Mouse (Mus musculus) CH12.LX (cell line): Measurements from ENCODE around the gene Zdhhc12. TPM values are rescaled to one million over a fixed set of nuclear protein-coding genes. Genes with fewer than 3 reads are reported as not detected.

Experiments
- DNase-seq: peaks from one replicate; pipeline ENCODE4 v3.0.0-alpha.2; 2013; ENCODE audit errors: extremely low read depth
- H3K27ac ChIP-seq: 2 replicates; pipeline ENCODE4 v1.5.1; 2012; ENCODE audit warnings: low read depth, mild to moderate bottlenecking, control low read depth, moderate library complexity; ENCODE audit not compliant: insufficient read depth
- H3K27me3 ChIP-seq: replicated peaks from 2 replicates; pipeline ENCODE3; 2012; ENCODE audit warnings: inconsistent platforms
- H3K36me3 ChIP-seq, 2 experiments: replicated peaks in 1 of 2; 2 replicates each; pipeline versions ENCODE3 to v1.6.1; 2012; ENCODE audit warnings: inconsistent platforms in 1 of 2, low read length in 1 of 2, mild to moderate bottlenecking in 1 of 2, mixed read lengths in 1 of 2, moderate library complexity in 1 of 2; ENCODE audit not compliant: control insufficient read depth in 1 of 2, insufficient read depth in 1 of 2
- H3K4me1 ChIP-seq, 2 experiments: 2 replicates each; pipeline ENCODE4 v1.6.1; 2012; ENCODE audit warnings: inconsistent platforms in 1 of 2, moderate library complexity in 1 of 2; ENCODE audit not compliant: insufficient read depth in 2 of 2, control insufficient read depth in 1 of 2
- H3K4me2 ChIP-seq: 2 replicates; pipeline ENCODE4 v1.6.1; 2012; ENCODE audit warnings: low read depth, mild to moderate bottlenecking, control low read depth; ENCODE audit not compliant: poor library complexity, insufficient read depth, severe bottlenecking
- H3K4me3 ChIP-seq, 3 experiments: fragments of 150-350 bp in 1 of 3; sonication (generic) in 1 of 3; replicated peaks in 1 of 3; 2 replicates each; pipeline versions ENCODE3 to v1.5.1; 2011 to 2012; ENCODE audit warnings: low read depth in 2 of 3, low read length in 2 of 3, mild to moderate bottlenecking in 2 of 3, moderate library complexity in 2 of 3, control low read depth in 1 of 3, improper control_type of control experiment in 1 of 3, inconsistent platforms in 1 of 3, mixed read lengths in 1 of 3; ENCODE audit not compliant: poor library complexity in 1 of 3
- H3K79me2 ChIP-seq: replicated peaks from 2 replicates; pipeline ENCODE4 v1.6.1; 2012; ENCODE audit warnings: mild to moderate bottlenecking, moderate library complexity; ENCODE audit not compliant: control insufficient read depth, poor library complexity, insufficient read depth, severe bottlenecking; ENCODE audit errors: extremely low read depth
- H3K9ac ChIP-seq: 2 replicates; pipeline ENCODE4 v1.6.1; 2012; ENCODE audit warnings: low read depth, mild to moderate bottlenecking, control low read depth, moderate library complexity; ENCODE audit not compliant: insufficient read depth
- H3K9me3 ChIP-seq: replicated peaks from 2 replicates; pipeline ENCODE3; 2012; ENCODE audit warnings: low read length, inconsistent platforms, mixed read lengths
- BHLHE40 ChIP-seq: IDR thresholded peaks from 2 replicates; pipeline ENCODE4 v1.6.1; 2011; ENCODE audit warnings: mild to moderate bottlenecking, low read depth, low read length, improper control_type of control experiment
- CHD1 ChIP-seq: IDR thresholded peaks from 2 replicates; pipeline ENCODE4 v1.6.1; 2012; ENCODE audit warnings: low read depth, low read length, improper control_type of control experiment, inconsistent platforms
- CHD2 ChIP-seq: IDR thresholded peaks from 2 replicates; pipeline ENCODE4 v1.6.1; 2011; ENCODE audit warnings: low read length, improper control_type of control experiment
- CTCF ChIP-seq, 2 experiments: IDR thresholded peaks in 1 of 2; conservative IDR thresholded peaks in 1 of 2; 2 replicates each; pipeline ENCODE4 v1.5.1; 2011 to 2012; ENCODE audit warnings: low read depth in 2 of 2, low read length in 2 of 2, improper control_type of control experiment in 1 of 2, inconsistent platforms in 1 of 2, mild to moderate bottlenecking in 1 of 2, moderate library complexity in 1 of 2
- E2F4 ChIP-seq: IDR thresholded peaks from 2 replicates; pipeline ENCODE4 v1.6.1; 2011; ENCODE audit warnings: low read depth, low read length, improper control_type of control experiment; ENCODE audit not compliant: insufficient replicate concordance
- ELF1 ChIP-seq: IDR thresholded peaks from 2 replicates; pipeline ENCODE4 v1.6.1; 2014; ENCODE audit warnings: low read depth, mild to moderate bottlenecking, inconsistent platforms, low read length, improper control_type of control experiment
- EP300 ChIP-seq: IDR thresholded peaks from 2 replicates; pipeline ENCODE4 v1.6.1; 2011; ENCODE audit warnings: low read length, improper control_type of control experiment
- ETS1 ChIP-seq: conservative IDR thresholded peaks from 2 replicates; pipeline ENCODE4 v1.6.1; 2012; ENCODE audit warnings: low read depth, mild to moderate bottlenecking, inconsistent platforms, low read length, improper control_type of control experiment, moderate library complexity
- GABPA ChIP-seq: IDR thresholded peaks from 2 replicates; pipeline ENCODE4 v1.6.1; 2012; ENCODE audit warnings: low read depth, low read length, improper control_type of control experiment, inconsistent platforms; ENCODE audit not compliant: insufficient replicate concordance
- HCFC1 ChIP-seq: IDR thresholded peaks from 2 replicates; pipeline ENCODE4 v1.6.1; 2012; ENCODE audit warnings: low read depth, mild to moderate bottlenecking, inconsistent platforms, low read length, improper control_type of control experiment
- IRF4 ChIP-seq: IDR thresholded peaks from 2 replicates; pipeline ENCODE4 v1.6.1; 2014; ENCODE audit warnings: low read depth, mild to moderate bottlenecking, inconsistent platforms, low read length, improper control_type of control experiment
- JUN ChIP-seq: IDR thresholded peaks from 2 replicates; pipeline ENCODE4 v1.6.1; 2011; ENCODE audit warnings: low read depth, mild to moderate bottlenecking, low read length, improper control_type of control experiment, moderate library complexity; ENCODE audit not compliant: insufficient read depth
- JUND ChIP-seq: conservative IDR thresholded peaks from 2 replicates; pipeline ENCODE4 v1.6.1; 2011; ENCODE audit warnings: low read depth, low read length, improper control_type of control experiment
- KAT2A ChIP-seq: IDR thresholded peaks from 2 replicates; pipeline ENCODE4 v1.6.1; 2012; ENCODE audit warnings: low read length, improper control_type of control experiment, inconsistent platforms; ENCODE audit not compliant: insufficient replicate concordance
- MAFK ChIP-seq: IDR thresholded peaks from 2 replicates; pipeline ENCODE4 v1.6.1; 2011; ENCODE audit warnings: low read length, improper control_type of control experiment; ENCODE audit not compliant: insufficient replicate concordance
- MAX ChIP-seq: IDR thresholded peaks from 2 replicates; pipeline ENCODE4 v1.6.1; 2011; ENCODE audit warnings: low read length, improper control_type of control experiment
- MAZ ChIP-seq: IDR thresholded peaks from 2 replicates; pipeline ENCODE4 v1.6.1; 2012; ENCODE audit warnings: low read depth, mild to moderate bottlenecking, inconsistent platforms, low read length, improper control_type of control experiment, moderate library complexity
- MEF2A ChIP-seq: IDR thresholded peaks from 2 replicates; pipeline ENCODE4 v1.6.1; 2014; ENCODE audit warnings: low read depth, mild to moderate bottlenecking, inconsistent platforms, low read length, improper control_type of control experiment, borderline replicate concordance
- MXI1 ChIP-seq: IDR thresholded peaks from 2 replicates; pipeline ENCODE4 v1.6.1; 2011; ENCODE audit warnings: mild to moderate bottlenecking, low read depth, low read length, improper control_type of control experiment
- MYC ChIP-seq: IDR thresholded peaks from 2 replicates; pipeline ENCODE4 v1.6.1; 2011; ENCODE audit warnings: low read depth, mild to moderate bottlenecking, improper control_type of control experiment, low read length
- NELFE ChIP-seq: IDR thresholded peaks from 2 replicates; pipeline ENCODE4 v1.6.1; 2011; ENCODE audit warnings: low read depth, low read length, improper control_type of control experiment
- NRF1 ChIP-seq: IDR thresholded peaks from 2 replicates; pipeline ENCODE4 v1.6.1; 2014; ENCODE audit warnings: low read depth, mild to moderate bottlenecking, inconsistent platforms, low read length, improper control_type of control experiment, moderate library complexity
- PAX5 ChIP-seq: IDR thresholded peaks from 2 replicates; pipeline ENCODE4 v1.6.1; 2012; ENCODE audit warnings: low read length, inconsistent platforms, mixed read lengths
- POLR2A ChIP-seq: IDR thresholded peaks from 2 replicates; pipeline ENCODE4 v1.6.1; 2011; ENCODE audit warnings: low read depth, mild to moderate bottlenecking, improper control_type of control experiment, low read length
- POLR2AphosphoS2 ChIP-seq: IDR thresholded peaks from 2 replicates; pipeline ENCODE4 v1.6.1; 2011; ENCODE audit warnings: low read depth, low read length, improper control_type of control experiment
- RAD21 ChIP-seq: IDR thresholded peaks from 2 replicates; pipeline ENCODE4 v1.6.1; 2011; ENCODE audit warnings: low read depth, mild to moderate bottlenecking, low read length, improper control_type of control experiment, moderate library complexity
- RCOR1 ChIP-seq: conservative IDR thresholded peaks from 2 replicates; pipeline ENCODE4 v1.6.1; 2012; ENCODE audit warnings: low read depth, mild to moderate bottlenecking, inconsistent platforms, low read length, improper control_type of control experiment
- SIN3A ChIP-seq: IDR thresholded peaks from 2 replicates; pipeline ENCODE4 v1.6.1; 2012; ENCODE audit warnings: low read length, improper control_type of control experiment, inconsistent platforms
- SMC3 ChIP-seq: IDR thresholded peaks from 2 replicates; pipeline ENCODE4 v1.6.1; 2011; ENCODE audit warnings: low read depth, low read length, improper control_type of control experiment
- TBP ChIP-seq: conservative IDR thresholded peaks from 2 replicates; pipeline ENCODE4 v1.6.1; 2011; ENCODE audit warnings: low read depth, low read length, improper control_type of control experiment
- TCF12 ChIP-seq: IDR thresholded peaks from 2 replicates; pipeline ENCODE4 v1.6.1; 2014; ENCODE audit warnings: low read depth, mild to moderate bottlenecking, inconsistent platforms, low read length, improper control_type of control experiment
- UBTF ChIP-seq: IDR thresholded peaks from 2 replicates; pipeline ENCODE4 v1.6.1; 2012; ENCODE audit warnings: low read depth, mild to moderate bottlenecking, inconsistent platforms, low read length, improper control_type of control experiment, moderate library complexity
- USF1 ChIP-seq: IDR thresholded peaks from 2 replicates; pipeline ENCODE4 v1.6.1; 2014; ENCODE audit warnings: low read depth, mild to moderate bottlenecking, inconsistent platforms, low read length, improper control_type of control experiment
- USF2 ChIP-seq: conservative IDR thresholded peaks from 2 replicates; pipeline ENCODE4 v1.6.1; 2011; ENCODE audit warnings: low read depth, low read length, improper control_type of control experiment
- ZC3H11A ChIP-seq: IDR thresholded peaks from 2 replicates; pipeline ENCODE4 v1.6.1; 2012; ENCODE audit warnings: low read depth, mild to moderate bottlenecking, inconsistent platforms, low read length, improper control_type of control experiment
- ZKSCAN1 ChIP-seq: IDR thresholded peaks from 2 replicates; pipeline ENCODE4 v1.6.1; 2012; ENCODE audit warnings: low read depth, inconsistent platforms, low read length, improper control_type of control experiment, borderline replicate concordance
- ZMIZ1 ChIP-seq: IDR thresholded peaks from 2 replicates; pipeline ENCODE4 v1.6.1; 2012; ENCODE audit warnings: low read depth, mild to moderate bottlenecking, inconsistent platforms, low read length, improper control_type of control experiment
- ZNF384 ChIP-seq: IDR thresholded peaks from 2 replicates; pipeline ENCODE4 v1.6.1; 2012; ENCODE audit warnings: low read depth, low read length, improper control_type of control experiment, inconsistent platforms
- dilution Hi-C: fragments of 300-500 bp; cut with MboI; formaldehyde crosslinking; loops from 2 replicates; pipeline ENCODE4 v1.14.3; 2020; ENCODE audit warnings: low sequenced_read_pairs; ENCODE audit not compliant: extremely low pct_unique_long_range_greater_than_20kb, extremely low pct_ligation_motif_present
- in situ Hi-C: fragments of 300-500 bp; cut with MboI; formaldehyde crosslinking; loops from 3 replicates; pipeline ENCODE4 v1.14.3; 2019; ENCODE audit warnings: low sequenced_read_pairs, low pct_ligation_motif_present, low pct_unique_long_range_greater_than_20kb, mixed read lengths
- polyA plus RNA-seq: library from polyadenylated mRNA; unstranded; fragments of >175 nt; gene quantifications from 2 replicates; pipeline ENCODE4 v1.2.1, GENCODE M21; 2012; ENCODE audit warnings: low read depth; ENCODE audit not compliant: insufficient read length
- total RNA-seq, 2 experiments: library from RNA; depleted of rRNA; stranded (reverse); fragments of 300-350 nt in 1 of 2; fragments of >200 nt in 1 of 2; gene quantifications; 2 replicates each; pipeline ENCODE4 v1.2.3; 2012 to 2014

Zdhhc12 gene
- total and polyA plus RNA-seq, 3 experiments: 15.6 to 42.8 (median 36.5) TPM

DNA sequence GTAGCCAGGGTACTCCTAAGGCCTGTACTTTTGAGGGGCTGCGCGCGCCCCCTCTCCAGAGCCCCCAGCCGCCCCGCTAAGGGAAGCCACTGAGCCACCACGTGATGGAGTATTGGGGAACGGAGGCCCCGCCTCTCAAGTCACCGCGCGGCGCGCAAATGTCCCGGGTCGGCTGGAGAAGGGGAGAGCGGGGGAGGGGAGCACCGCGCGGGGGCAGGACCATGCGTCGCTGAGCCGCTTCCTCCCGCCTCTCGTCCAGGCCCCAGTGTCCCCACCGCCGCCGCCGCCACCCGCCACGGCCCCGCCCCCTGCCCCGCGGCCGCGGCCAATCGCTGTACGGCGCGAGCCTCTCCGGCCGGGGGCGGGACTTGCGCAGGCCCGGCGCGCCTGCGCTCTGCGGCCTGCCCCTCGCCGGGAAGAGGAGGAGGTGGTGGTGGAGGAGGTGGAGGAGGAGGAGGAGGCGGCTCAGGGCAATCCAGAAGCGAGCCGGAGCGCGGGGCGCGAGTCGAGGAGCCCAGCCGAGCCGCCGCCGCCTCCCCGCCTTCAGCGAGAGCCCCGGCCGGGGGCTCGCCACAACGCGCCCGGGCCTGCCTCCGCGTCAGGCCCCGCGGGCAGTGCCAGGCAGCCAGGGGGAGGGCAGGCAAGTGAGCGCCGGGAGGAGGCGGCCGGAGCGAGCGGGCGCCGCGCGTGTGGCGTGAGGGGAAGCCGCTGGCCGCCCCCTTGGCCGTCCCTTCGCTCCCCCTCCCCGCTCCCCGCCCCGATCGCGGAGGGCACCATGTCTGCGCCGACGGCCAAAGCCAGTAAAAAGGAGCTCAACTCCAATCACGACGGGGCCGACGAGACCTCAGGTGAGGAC is 27.2 kb downstream of the Zdhhc12 start:
- DNase-seq: peak; percentile 93
- Histone ChIP-seq H3K27me3 (no peaks in the 10 kb centered on the region), H3K9ac (peak overlapping the region; percentile 90), H3K27ac (peak overlapping the region; percentile 90), H3K4me2 (peak overlapping the region; percentile 97), H3K4me1 (peaks cover 6 to 17% of the 10 kb centered on the region in 2 experiments; a peak in 3 of 4 replicates), H3K79me2 (peaks cover 79% of the 10 kb centered on the region), H3K9me3 (no peaks in the 10 kb centered on the region), H3K36me3 (peaks cover 20 to 33% of the 10 kb centered on the region in 2 experiments), H3K4me3 (peak overlapping the region; percentile 52 to 99 (median 91))
- TF ChIP-seq NRF1 (peak; percentile 93), JUN (no peak), UBTF (peak; percentile 85; the same call in 1 of the 2 replicates), ELF1 (peak; percentile 32; the same call in 1 of the 2 replicates), KAT2A (no peak), IRF4 (no peak), MEF2A (no peak), E2F4 (no peak), GABPA (no peak), TBP (no peak), ETS1 (peak; percentile 30; the same call in 1 of the 2 replicates), CTCF (conservative IDR thresholded peaks at IDR 0.05 in 1 of 2, IDR thresholded peaks at IDR 0.05 in 1 of 2; ENCODE audit: low read depth in 2 of 2, low read length in 2 of 2) (no peak), ZNF384 (no peak), CHD2 (peak; percentile 85; the same call in 1 of the 2 replicates), PAX5 (no peak), MAFK (no peak), MAZ (peak; percentile 91), POLR2A (peak; percentile 79), BHLHE40 (peak; percentile 34), CHD1 (no peak), ZC3H11A (no peak), USF1 (peak; percentile 88), MXI1 (peak; percentile 94), MYC (no peak), ZKSCAN1 (no peak), SMC3 (no peak), EP300 (no peak), SIN3A (peak; percentile 78), NELFE (peak; percentile 12; the same call in 1 of the 2 replicates), TCF12 (peak; percentile 81), RAD21 (no peak), HCFC1 (no peak; the same call in 1 of the 2 replicates), POLR2AphosphoS2 (no peak), RCOR1 (no peak), USF2 (peak; percentile 67), MAX (peak; percentile 83; the same call in 1 of the 2 replicates), JUND (no peak), ZMIZ1 (no peak; the same call in 1 of the 2 replicates)
- in situ Hi-C loops: no loop called here
- dilution Hi-C loops: no loop called here
